8 mouse cellular contexts compared by ENCODE assay signal in the genomic region with DNA sequence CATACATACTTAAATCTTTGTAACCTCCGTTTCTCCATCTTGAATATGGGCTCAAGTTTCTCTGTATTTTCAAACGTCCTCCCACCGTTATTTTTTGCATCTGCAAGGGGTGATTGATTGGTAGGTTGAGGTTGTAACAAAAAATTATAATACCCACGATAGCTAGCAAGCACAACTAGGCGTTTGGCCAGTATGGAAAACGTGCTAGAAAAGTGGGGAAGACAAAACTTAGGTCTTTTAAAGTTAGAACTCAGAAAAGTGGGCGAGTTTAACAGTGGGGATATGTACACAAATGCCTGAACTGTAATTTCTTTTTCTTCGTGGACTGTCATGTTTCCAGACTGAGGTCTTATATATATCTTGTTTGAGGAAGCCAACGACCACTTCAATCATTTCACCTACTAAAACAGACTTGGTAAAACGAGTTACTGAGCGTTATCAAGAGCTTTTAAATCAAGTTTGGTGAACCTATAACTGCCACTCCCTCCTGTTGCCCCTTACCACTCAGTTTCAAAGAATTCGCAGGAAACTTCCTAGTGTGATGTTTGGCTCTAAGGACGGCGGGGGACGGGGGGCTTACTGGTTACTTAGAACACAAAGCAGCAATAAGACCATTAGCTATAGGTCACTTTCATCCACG. TPM values are rescaled to one million over a fixed set of nuclear protein-coding genes. Genes with fewer than 3 reads are reported as not detected.
A peak's percentile ranks its signal among the peaks of the same experiment; 100 is the strongest.
DNase-seq lines count a peak whose midpoint lies in the region; ATAC-seq and TF ChIP-seq lines count a peak whose summit lies in the region.

No protein-coding gene starts in this region.

- no peak for TF ChIP-seq POLR2A in cerebellum, adult 2 months (IDR thresholded peaks at IDR 0.05; ENCODE audit: borderline replicate concordance, insufficient read depth, low read length)
- TF ChIP-seq POLR2A in spleen, adult 2 months (IDR thresholded peaks at IDR 0.05; ENCODE audit: low read depth, low read length): no peak
- no peak for TF ChIP-seq POLR2A in limb, embryonic 14.5 days (IDR thresholded peaks at IDR 0.05; ENCODE audit: borderline replicate concordance, extremely low read depth, insufficient read depth, insufficient read length)

- DNase-seq in cerebellum, adult 2 months: no peak
- no peak for DNase-seq in cerebellum, postnatal 25 days
- DNase-seq in spleen, adult 2 months (ENCODE audit: low read depth in 1 of 2, low spot score in 2 of 2): no peak
- DNase-seq in spleen, postnatal 4 days (ENCODE audit: low spot score in 2 of 2): no peak
- DNase-seq in limb, embryonic 14.5 days (ENCODE audit: low spot score): no peak
- no peak for DNase-seq in natural killer cell, adult 2 months (ENCODE audit: low spot score in 2 of 2)
- DNase-seq in adrenal gland, adult 18-20 months (ENCODE audit: low spot score in 2 of 2): no peak
- no peak for DNase-seq in yolk sac, embryonic 10.5 days (ENCODE audit: low spot score)

- H3K9me3 ChIP-seq in limb, embryonic 14.5 days (ENCODE audit: control insufficient read depth, low read length): no peaks in the 10 kb centered on the region

- H3K4me3 ChIP-seq in cerebellum, adult 2 months (replicated peaks; ENCODE audit: insufficient read depth, low read depth, low read length): peak overlapping the region; percentile 95
- H3K4me3 ChIP-seq in spleen, adult 2 months (ENCODE audit: extremely low read depth, insufficient read depth, insufficient read length): peak overlapping the region; percentile 93
- peak overlapping the region; percentile 67 for H3K4me3 ChIP-seq in limb, embryonic 14.5 days (replicated peaks; ENCODE audit: low read length)

- peaks cover 6% of the 10 kb centered on the region for H3K36me3 ChIP-seq in spleen, adult 2 months (ENCODE audit: control insufficient read depth, insufficient read depth, low read length)
- H3K36me3 ChIP-seq in limb, embryonic 14.5 days (ENCODE audit: control insufficient read depth, insufficient read depth, low read length): 0 out of 2 replicates have a peak, but pooled peaks cover 6% of the 10 kb centered on the region

- no peak for TF ChIP-seq CTCF in cerebellum, adult 2 months (IDR thresholded peaks at IDR 0.05; ENCODE audit: borderline replicate concordance, insufficient read depth, low read depth, low read length)
- no peak for TF ChIP-seq CTCF in spleen, adult 2 months (IDR thresholded peaks at IDR 0.05; ENCODE audit: extremely low read depth, insufficient read depth, insufficient read length, insufficient replicate concordance)

- no peak for ATAC-seq in limb, embryonic 14.5 days (ENCODE audit: low FRiP score, low read depth)

- peak overlapping the region; percentile 99 for H3K27ac ChIP-seq in cerebellum, adult 2 months (ENCODE audit: insufficient read depth, low read length)
- H3K27ac ChIP-seq in spleen, adult 2 months (ENCODE audit: insufficient read depth, low read length): peak overlapping the region; percentile 98
- peak overlapping the region; percentile 98 for H3K27ac ChIP-seq in limb, embryonic 14.5 days (replicated peaks; ENCODE audit: low read depth, low read length)

- peak overlapping the region; percentile 75 for H3K9ac ChIP-seq in limb, embryonic 14.5 days (ENCODE audit: low read depth, low read length, severe bottlenecking)

- peaks cover 5% of the 10 kb centered on the region; the same call in 1 of the 2 replicates for H3K4me1 ChIP-seq in cerebellum, adult 2 months (ENCODE audit: control insufficient read depth, insufficient read depth, low read length)
- H3K4me1 ChIP-seq in spleen, adult 2 months (ENCODE audit: control insufficient read depth, insufficient read depth, insufficient read length): peaks cover 2% of the 10 kb centered on the region
- peaks cover 16% of the 10 kb centered on the region for H3K4me1 ChIP-seq in limb, embryonic 14.5 days (ENCODE audit: control insufficient read depth, insufficient read depth, low read length)

- no peaks in the 10 kb centered on the region for H3K27me3 ChIP-seq in cerebellum, adult 2 months (ENCODE audit: control insufficient read depth, insufficient read depth, low read length)
- no peaks in the 10 kb centered on the region for H3K27me3 ChIP-seq in spleen, adult 2 months (ENCODE audit: control insufficient read depth, insufficient read depth, low read length)
- no peaks in the 10 kb centered on the region for H3K27me3 ChIP-seq in limb, embryonic 14.5 days (ENCODE audit: control insufficient read depth, insufficient read depth, low read length)

- H3K4me2 ChIP-seq in limb, embryonic 14.5 days (replicated peaks; ENCODE audit: low read depth, low read length, severe bottlenecking): peak overlapping the region; percentile 62

- WGBS in cerebellum, adult 2 months: 36% methylated on average over 16 of the region's 16 CpGs
- 28% methylated on average over 16 of the region's 16 CpGs for WGBS in spleen, adult 2 months
- WGBS in limb, embryonic 14.5 days: 32% methylated on average over 16 of the region's 16 CpGs

RNA-seq across cellular contexts. Expression of gene Sugt1, which starts 0.9 kb away (rescaled TPM):
- polyA plus RNA-seq in cerebellum, adult 2 months (2012; rRNA removed): 40.3 and 41.0 TPM in 2 replicates
- 3.4 and 3.7 TPM in 2 replicates for polyA plus RNA-seq in spleen, adult 2 months (2012; rRNA removed)
- 32.0 and 55.4 TPM in 2 replicates for polyA plus RNA-seq in limb, embryonic 14.5 days (2012; rRNA removed)
- polyA plus RNA-seq in limb, embryonic 14.5 days (2014; fragmentation: Nextera tagmentation; extraction: Ambion mirVana): 122 and 129 TPM in 2 replicates
- total RNA-seq in adrenal gland, adult 18-20 months (2021): 100 to 1,000 TPM in 1 of 2 experiments, 10 to 100 TPM in 1; 79.4 to 121 TPM
